Mouse (Mus musculus) lung, adult 10 weeks (tissue): ENCODE results near the gene Xcl1. TPM values are rescaled to one million over a fixed set of nuclear protein-coding genes. Genes with fewer than 3 reads are reported as not detected.

Experiments used
- polyA plus RNA-seq: library from polyadenylated mRNA; stranded (reverse); fragments of 350-450 nt; fragmentation: Illumina TruSeq; extraction: RNeasy Lipid Tissue Mini Kit (QIAGEN cat#74804); gene quantifications from one replicate; pipeline ENCODE4 v1.2.3, GENCODE M21; 2014; ENCODE audit warnings: low read depth, low replicate concordance; ENCODE audit not compliant: insufficient read depth

The Xcl1 gene
- polyA plus RNA-seq: 4.6 TPM

GRCm38 (mm10) chr1:164935477-164936044 is at the start of gene Xcl1:
Gene Xcl1, minus strand, starts transcription at chr1:164935527.

Other genes starting within 250 kb of the Xcl1 start
- gene Dpt, start 138.9 kb downstream of the Xcl1 start, polyA plus RNA-seq: 190 TPM
- not detected for gene Tbx19, start 225.2 kb upstream of the Xcl1 start, polyA plus RNA-seq